Mouse (Mus musculus) cerebellum, postnatal 14 days (tissue): ENCODE results near the gene Gm21028.
"Not testable (repeated sequence)": the region's sequence is repeated elsewhere in the genome, so short reads cannot be mapped to it uniquely, and the experiment has no call there.

Experiments used
- DNase-seq, 2 experiments: peaks; one replicate each; pipeline ENCODE4 v3.0.0; 2021; ENCODE audit warnings: mixed read lengths in 2 of 2

The Gm21028 gene

GRCm38 (mm10) chr7:42578488-42578887 lies at the start of gene Gm21028:
Gene Gm21028 (minus strand): TSS chr7:42578588.
- no peak for DNase-seq

- not testable (repeated sequence) for DNase-seq
Observed at GRCm38 (mm10) chr7:42595666-42596065, 17.3 kb upstream of the Gm21028 start.

GRCm38 (mm10) chr7:42592413-42592812 lies 14.0 kb upstream of the Gm21028 start, which contains the start of gene Zfp977:
Gene Zfp977 (minus strand): TSS chr7:42592547.
- not testable (repeated sequence) for DNase-seq

DNA sequence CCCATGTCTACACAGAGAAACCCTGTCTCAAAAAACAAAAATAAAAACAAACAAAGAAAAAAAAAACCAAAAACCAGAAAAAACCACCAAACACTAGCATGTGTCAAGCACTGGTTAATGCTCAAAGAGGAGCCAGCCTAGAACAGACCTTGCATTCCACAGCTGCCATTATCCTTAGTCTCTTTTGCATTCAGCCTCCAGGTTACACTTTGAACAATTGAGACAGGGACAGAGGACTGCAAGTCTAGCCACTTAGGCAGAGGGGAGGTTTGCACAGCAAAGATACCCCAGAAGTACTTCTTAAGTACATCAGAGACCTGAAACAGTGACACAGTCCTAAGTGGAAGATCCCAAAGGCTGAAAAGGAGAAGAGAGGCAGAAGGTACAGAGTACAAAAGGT lies 12.9 kb upstream of the Gm21028 start:
- DNase-seq = not testable (repeated sequence)

GRCm38 (mm10) chr7:42551766-42552165 lies 26.6 kb downstream of the Gm21028 start:
- no peak for DNase-seq
